Mouse (Mus musculus) ES-E14 (cell line): Measurements from ENCODE around the gene Plpp7.

Experiments
- HCFC1 ChIP-seq: IDR thresholded peaks from 2 replicates; pipeline ENCODE4 v1.6.1; 2012; ENCODE audit warnings: low read length, inconsistent platforms, borderline replicate concordance; ENCODE audit not compliant: insufficient read depth
- ZNF384 ChIP-seq: IDR thresholded peaks from 2 replicates; pipeline ENCODE4 v1.6.1; 2012; ENCODE audit warnings: low read depth, low read length, inconsistent platforms

GRCm38 (mm10) chr2:32074404-32074803, 20.9 kb upstream of the Plpp7 start:
- TF ChIP-seq ZNF384 (no peak), HCFC1 (no peak)
